Mouse (Mus musculus): ENCODE measurements around the gene Tcp11l2. TPM values are rescaled to one million over a fixed set of nuclear protein-coding genes. Genes with fewer than 3 reads are reported as not detected.

Tcp11l2 gene
- polyA plus RNA-seq, 1 experiment: 32.3 TPM

- H3K4me3 ChIP-seq (ENCODE audit: insufficient read depth, low read depth, low read length): no peak overlapping the region
- H3K36me3 ChIP-seq (ENCODE audit: control insufficient read depth, insufficient read depth, low read length): peaks cover 1% of the 10 kb centered on the region; the same call in 1 of the 2 replicates
- WGBS: 88% methylated on average over 8 of the region's 8 CpGs
- no peak for TF ChIP-seq CTCF (conservative IDR thresholded peaks at IDR 0.05; ENCODE audit: insufficient read depth, insufficient read length, low read depth, low read length)
- TF ChIP-seq POLR2A (IDR thresholded peaks at IDR 0.05; ENCODE audit: low read depth, low read length): no peak
- H3K27ac ChIP-seq (ENCODE audit: insufficient read depth, low read depth, low read length): no peak overlapping the region
- no peaks in the 10 kb centered on the region for H3K4me1 ChIP-seq (ENCODE audit: control insufficient read depth, insufficient read depth, low read length)
- no peak for DNase-seq
- H3K27me3 ChIP-seq (replicated peaks; ENCODE audit: control insufficient read depth, insufficient read depth, low read length): no peaks in the 10 kb centered on the region
These were observed 36.9 kb downstream of the Tcp11l2 start for GRCm38 (mm10) chr10:84613366-84613765.

GRCm38 (mm10) chr10:84615076-84615475, 38.6 kb downstream of the Tcp11l2 start:
- Histone ChIP-seq H3K4me3 (ENCODE audit: insufficient read depth, low read depth, low read length) (no peak overlapping the region), H3K4me1 (ENCODE audit: control insufficient read depth, insufficient read depth, low read length) (no peaks in the 10 kb centered on the region), H3K27me3 (replicated peaks; ENCODE audit: control insufficient read depth, insufficient read depth, low read length) (no peaks in the 10 kb centered on the region), H3K27ac (ENCODE audit: insufficient read depth, low read depth, low read length) (no peak overlapping the region), H3K36me3 (ENCODE audit: control insufficient read depth, insufficient read depth, low read length) (peaks cover 1% of the 10 kb centered on the region; the same call in 1 of the 2 replicates)
- TF ChIP-seq CTCF (conservative IDR thresholded peaks at IDR 0.05; ENCODE audit: insufficient read depth, insufficient read length, low read depth, low read length) (no peak), POLR2A (IDR thresholded peaks at IDR 0.05; ENCODE audit: low read depth, low read length) (no peak)
- WGBS: 80% methylated on average over 3 of the region's 3 CpGs
- no peak for DNase-seq

GRCm38 (mm10) chr10:84621826-84622790, 45.7 kb downstream of the Tcp11l2 start, which contains the start of gene Polr3b:
Gene Polr3b, plus strand, starts transcription at chr10:84622292.
- WGBS: 6% methylated on average over 53 of the region's 53 CpGs
- peak within 1 kb of the TSS; percentile 83 for H3K27ac ChIP-seq (ENCODE audit: insufficient read depth, low read depth, low read length)
- no peaks in the 10 kb centered on the region; the same call in 1 of the 2 replicates for H3K4me1 ChIP-seq (ENCODE audit: control insufficient read depth, insufficient read depth, low read length)
- DNase-seq: peak; percentile 98
- no peaks in the 10 kb centered on the region for H3K27me3 ChIP-seq (replicated peaks; ENCODE audit: control insufficient read depth, insufficient read depth, low read length)
- H3K4me3 ChIP-seq (ENCODE audit: insufficient read depth, low read depth, low read length): peak within 1 kb of the TSS; percentile 77
- H3K36me3 ChIP-seq (ENCODE audit: control insufficient read depth, insufficient read depth, low read length): no peaks in the 10 kb centered on the region
- TF ChIP-seq CTCF (conservative IDR thresholded peaks at IDR 0.05; ENCODE audit: insufficient read depth, insufficient read length, low read depth, low read length) (no peak), POLR2A (IDR thresholded peaks at IDR 0.05; ENCODE audit: low read depth, low read length) (peak; percentile 46)

GRCm38 (mm10) chr10:84631182-84631581, 54.8 kb downstream of the Tcp11l2 start:
- Histone ChIP-seq H3K27ac (ENCODE audit: insufficient read depth, low read depth, low read length) (no peak overlapping the region), H3K4me1 (ENCODE audit: control insufficient read depth, insufficient read depth, low read length) (no peaks in the 10 kb centered on the region), H3K36me3 (ENCODE audit: control insufficient read depth, insufficient read depth, low read length) (peaks cover 3% of the 10 kb centered on the region), H3K4me3 (ENCODE audit: insufficient read depth, low read depth, low read length) (no peak overlapping the region), H3K27me3 (replicated peaks; ENCODE audit: control insufficient read depth, insufficient read depth, low read length) (no peaks in the 10 kb centered on the region)
- no peak for DNase-seq
- no peak for TF ChIP-seq POLR2A (IDR thresholded peaks at IDR 0.05; ENCODE audit: low read depth, low read length)
- peak; percentile 52 for TF ChIP-seq CTCF (conservative IDR thresholded peaks at IDR 0.05; ENCODE audit: insufficient read depth, insufficient read length, low read depth, low read length)
- 68% methylated on average over 5 of the region's 5 CpGs for WGBS

- TF ChIP-seq POLR2A (IDR thresholded peaks at IDR 0.05; ENCODE audit: low read depth, low read length): no peak
- TF ChIP-seq CTCF (conservative IDR thresholded peaks at IDR 0.05; ENCODE audit: insufficient read depth, insufficient read length, low read depth, low read length): no peak
- DNase-seq: no peak
- H3K4me1 ChIP-seq (ENCODE audit: control insufficient read depth, insufficient read depth, low read length): no peaks in the 10 kb centered on the region
- no peak overlapping the region for H3K4me3 ChIP-seq (ENCODE audit: insufficient read depth, low read depth, low read length)
- H3K27ac ChIP-seq (ENCODE audit: insufficient read depth, low read depth, low read length): no peak overlapping the region
- peaks cover 3% of the 10 kb centered on the region for H3K36me3 ChIP-seq (ENCODE audit: control insufficient read depth, insufficient read depth, low read length)
- 89% methylated on average over 4 of the region's 4 CpGs for WGBS
- H3K27me3 ChIP-seq (replicated peaks; ENCODE audit: control insufficient read depth, insufficient read depth, low read length): no peaks in the 10 kb centered on the region
These were observed 55.6 kb downstream of the Tcp11l2 start for GRCm38 (mm10) chr10:84632005-84632404.

GRCm38 (mm10) chr10:84636656-84637055, 60.2 kb downstream of the Tcp11l2 start:
- Histone ChIP-seq H3K36me3 (ENCODE audit: control insufficient read depth, insufficient read depth, low read length) (peaks cover 5% of the 10 kb centered on the region), H3K27me3 (replicated peaks; ENCODE audit: control insufficient read depth, insufficient read depth, low read length) (no peaks in the 10 kb centered on the region), H3K4me3 (ENCODE audit: insufficient read depth, low read depth, low read length) (no peak overlapping the region), H3K27ac (ENCODE audit: insufficient read depth, low read depth, low read length) (no peak overlapping the region), H3K4me1 (ENCODE audit: control insufficient read depth, insufficient read depth, low read length) (no peaks in the 10 kb centered on the region)
- no peak for TF ChIP-seq CTCF (conservative IDR thresholded peaks at IDR 0.05; ENCODE audit: insufficient read depth, insufficient read length, low read depth, low read length)
- TF ChIP-seq POLR2A (IDR thresholded peaks at IDR 0.05; ENCODE audit: low read depth, low read length): no peak
- 92% methylated on average over 10 of the region's 10 CpGs for WGBS
- DNase-seq: no peak

GRCm38 (mm10) chr10:84638382-84638781, 62.0 kb downstream of the Tcp11l2 start:
- TF ChIP-seq POLR2A (IDR thresholded peaks at IDR 0.05; ENCODE audit: low read depth, low read length) (no peak), CTCF (conservative IDR thresholded peaks at IDR 0.05; ENCODE audit: insufficient read depth, insufficient read length, low read depth, low read length) (no peak)
- DNase-seq: no peak
- Histone ChIP-seq H3K4me1 (ENCODE audit: control insufficient read depth, insufficient read depth, low read length) (no peaks in the 10 kb centered on the region), H3K27ac (ENCODE audit: insufficient read depth, low read depth, low read length) (no peak overlapping the region), H3K27me3 (replicated peaks; ENCODE audit: control insufficient read depth, insufficient read depth, low read length) (no peaks in the 10 kb centered on the region), H3K36me3 (ENCODE audit: control insufficient read depth, insufficient read depth, low read length) (peaks cover 5% of the 10 kb centered on the region), H3K4me3 (ENCODE audit: insufficient read depth, low read depth, low read length) (no peak overlapping the region)
- WGBS: 90% methylated on average over 4 of the region's 4 CpGs

Data from kidney, adult 2 months (tissue).